Mouse (Mus musculus) myocyte (in vitro differentiated cells): Measurements from ENCODE around the gene Cdc45. TPM values are rescaled to one million over a fixed set of nuclear protein-coding genes. Genes with fewer than 3 reads are reported as not detected.
"Not testable (repeated sequence)": the region's sequence is repeated elsewhere in the genome, so short reads cannot be mapped to it uniquely, and the experiment has no call there.

Experiments used
- H3K27me3 ChIP-seq: one replicate; pipeline ENCODE4 v1.6.1; 2011; ENCODE audit not compliant: control insufficient read depth, insufficient read depth, insufficient read length
- H3K36me3 ChIP-seq: one replicate; pipeline ENCODE4 v1.6.1; 2011; ENCODE audit not compliant: control insufficient read depth, insufficient read depth
- H3K4me2 ChIP-seq: one replicate; pipeline ENCODE4 v1.6.1; 2011; ENCODE audit warnings: low read depth, control low read depth
- H3K4me3 ChIP-seq: one replicate; pipeline ENCODE4 v1.5.1; 2011; ENCODE audit warnings: mild to moderate bottlenecking, control low read depth, moderate library complexity
- H3K79me2 ChIP-seq: one replicate; pipeline ENCODE4 v1.6.1; 2011; ENCODE audit not compliant: control insufficient read depth, insufficient read depth
- H3ac ChIP-seq: one replicate; pipeline ENCODE4 v1.6.1; 2011; ENCODE audit not compliant: control insufficient read depth, insufficient read length
- CEBPB ChIP-seq: IDR thresholded peaks from 2 replicates; pipeline ENCODE4 v1.6.1; 2011; ENCODE audit warnings: mild to moderate bottlenecking, moderate library complexity; ENCODE audit not compliant: poor library complexity, insufficient read depth, severe bottlenecking
- E2F4 ChIP-seq: IDR thresholded peaks from one replicate; pipeline ENCODE4 v1.6.1; 2011; ENCODE audit warnings: mild to moderate bottlenecking, control low read depth, moderate library complexity; ENCODE audit not compliant: insufficient read depth
- MAX ChIP-seq: IDR thresholded peaks from one replicate; pipeline ENCODE4 v1.6.1; 2011; ENCODE audit warnings: low read depth, mild to moderate bottlenecking, control low read depth
- MYOD1 ChIP-seq, 3 experiments: IDR thresholded peaks; one replicate each; pipeline ENCODE4 v1.6.1; 2011; ENCODE audit warnings: control low read depth in 2 of 3, low read depth in 2 of 3, mild to moderate bottlenecking in 2 of 3, moderate library complexity in 1 of 3; ENCODE audit not compliant: insufficient read length in 2 of 3, control insufficient read depth in 1 of 3
- MYOG ChIP-seq, 3 experiments: IDR thresholded peaks; one replicate each; pipeline ENCODE4 v1.6.1; 2011; ENCODE audit warnings: control low read depth in 2 of 3, low read depth in 2 of 3, mild to moderate bottlenecking in 2 of 3; ENCODE audit not compliant: insufficient read length in 2 of 3, control insufficient read depth in 1 of 3, insufficient read depth in 1 of 3
- POLR2A ChIP-seq: IDR thresholded peaks from one replicate; pipeline ENCODE4 v1.6.1; 2011; ENCODE audit warnings: low read depth, mild to moderate bottlenecking, control low read depth, moderate library complexity; ENCODE audit not compliant: insufficient read length
- POLR2AphosphoS2 ChIP-seq: IDR thresholded peaks from one replicate; pipeline ENCODE4 v1.6.1; 2011; ENCODE audit warnings: low read depth, control low read depth; ENCODE audit not compliant: insufficient read length
- REST ChIP-seq: IDR thresholded peaks from one replicate; pipeline ENCODE4 v1.6.1; 2011; ENCODE audit warnings: mild to moderate bottlenecking, control low read depth, moderate library complexity; ENCODE audit not compliant: insufficient read depth, insufficient read length
- SRF ChIP-seq: IDR thresholded peaks from one replicate; pipeline ENCODE4 v1.6.1; 2011; ENCODE audit warnings: low read depth; ENCODE audit not compliant: control insufficient read depth, insufficient read length
- TCF12 ChIP-seq: IDR thresholded peaks from one replicate; pipeline ENCODE4 v1.6.1; 2011; ENCODE audit warnings: mild to moderate bottlenecking, control low read depth; ENCODE audit not compliant: poor library complexity, insufficient read depth, severe bottlenecking
- TCF3 ChIP-seq: IDR thresholded peaks from one replicate; pipeline ENCODE4 v1.6.1; 2011; ENCODE audit warnings: low read depth, control low read depth; ENCODE audit not compliant: insufficient read length
- USF1 ChIP-seq: IDR thresholded peaks from one replicate; pipeline ENCODE4 v1.6.1; 2011; ENCODE audit warnings: low read depth, mild to moderate bottlenecking, control low read depth, moderate library complexity
- polyA plus RNA-seq: library from polyadenylated mRNA; unstranded; fragments of >200 nt; fragmentation: generic; extraction: Trizol; gene quantifications from one replicate; pipeline ENCODE4 v1.2.1, GENCODE M21; 2012; ENCODE audit warnings: missing spikeins

Gene Cdc45
- 13.6 TPM for polyA plus RNA-seq

GRCm38 (mm10) chr16:18811468-18812384 is at the start of gene Cdc45, which contains the start of gene Ufd1:
Gene Cdc45 (minus strand): TSS chr16:18811987.
Gene Ufd1 (plus strand): TSS chr16:18811779.
- Histone ChIP-seq H3ac (peak within 1 kb of the TSS; percentile 75), H3K27me3 (no peaks in the 10 kb centered on the region), H3K36me3 (peaks cover 13% of the 10 kb centered on the region), H3K4me3 (peak within 1 kb of the TSS; percentile 93), H3K4me2 (peak within 1 kb of the TSS; percentile 92), H3K79me2 (peaks cover 33% of the 10 kb centered on the region)
- TF ChIP-seq TCF12 (no peak), MYOG (IDR thresholded peaks at IDR 0.05; ENCODE audit: control insufficient read depth in 1 of 3, insufficient read depth in 1 of 3, insufficient read length in 2 of 3, low read depth in 2 of 3) (no peak), E2F4 (peak; percentile 70), MYOD1 (IDR thresholded peaks at IDR 0.05; ENCODE audit: control insufficient read depth in 1 of 3, insufficient read length in 2 of 3, low read depth in 2 of 3) (no peak), USF1 (no peak), POLR2A (peak; percentile 65), TCF3 (no peak), REST (no peak), POLR2AphosphoS2 (peak; percentile 51), MAX (no peak), SRF (no peak), CEBPB (no peak)

- Histone ChIP-seq H3K27me3 (no peaks in the 10 kb centered on the region), H3K4me2 (no peak overlapping the region), H3K36me3 (no peaks in the 10 kb centered on the region), H3K4me3 (no peak overlapping the region), H3ac (no peak overlapping the region), H3K79me2 (no peaks in the 10 kb centered on the region)
- no peak for TF ChIP-seq MAX
- no peak for TF ChIP-seq USF1
- no peak for TF ChIP-seq SRF
- no peak for TF ChIP-seq TCF3
- no peak for TF ChIP-seq MYOG (IDR thresholded peaks at IDR 0.05; ENCODE audit: control insufficient read depth in 1 of 3, insufficient read depth in 1 of 3, insufficient read length in 2 of 3, low read depth in 2 of 3)
- TF ChIP-seq REST: no peak
- no peak for TF ChIP-seq CEBPB
- TF ChIP-seq MYOD1 (IDR thresholded peaks at IDR 0.05; ENCODE audit: control insufficient read depth in 1 of 3, insufficient read length in 2 of 3, low read depth in 2 of 3): no peak
- TF ChIP-seq E2F4: no peak
Observed at GRCm38 (mm10) chr16:18860186-18860585, 48.4 kb upstream of the Cdc45 start.

GRCm38 (mm10) chr16:18858551-18858950 is 46.8 kb upstream of the Cdc45 start:
- TF ChIP-seq MYOG (IDR thresholded peaks at IDR 0.05; ENCODE audit: control insufficient read depth in 1 of 3, insufficient read depth in 1 of 3, insufficient read length in 2 of 3, low read depth in 2 of 3) (no peak), POLR2A (no peak), TCF3 (no peak), E2F4 (no peak), SRF (no peak)
- Histone ChIP-seq H3K27me3 (no peaks in the 10 kb centered on the region), H3K36me3 (no peaks in the 10 kb centered on the region), H3K4me2 (no peak overlapping the region), H3ac (no peak overlapping the region), H3K4me3 (no peak overlapping the region), H3K79me2 (no peaks in the 10 kb centered on the region)

GRCm38 (mm10) chr16:18849521-18850190 is 37.9 kb upstream of the Cdc45 start:
- not testable (repeated sequence) for H3ac ChIP-seq, H3K27me3 ChIP-seq, H3K4me2 ChIP-seq, H3K79me2 ChIP-seq, H3K4me3 ChIP-seq, H3K36me3 ChIP-seq

- Histone ChIP-seq H3ac (no peak overlapping the region), H3K36me3 (no peaks in the 10 kb centered on the region), H3K4me2 (no peak overlapping the region), H3K27me3 (no peaks in the 10 kb centered on the region), H3K79me2 (no peaks in the 10 kb centered on the region), H3K4me3 (no peak overlapping the region)
- TF ChIP-seq TCF12: no peak
- TF ChIP-seq USF1: no peak
- no peak for TF ChIP-seq POLR2A
- no peak for TF ChIP-seq REST
- no peak for TF ChIP-seq POLR2AphosphoS2
Observed at GRCm38 (mm10) chr16:18846301-18846820, 34.6 kb upstream of the Cdc45 start.
